Mouse (Mus musculus) C2C12 (cell line): ENCODE measurements around the gene Pard3b.

Experiments
- CTCF ChIP-seq: IDR thresholded peaks from one replicate; pipeline ENCODE4 v1.5.1; 2011; ENCODE audit not compliant: control insufficient read depth, insufficient read depth, insufficient read length
- USF1 ChIP-seq: IDR thresholded peaks from one replicate; pipeline ENCODE4 v1.6.1; 2011; ENCODE audit warnings: low read depth, mild to moderate bottlenecking, control low read depth, moderate library complexity

DNA sequence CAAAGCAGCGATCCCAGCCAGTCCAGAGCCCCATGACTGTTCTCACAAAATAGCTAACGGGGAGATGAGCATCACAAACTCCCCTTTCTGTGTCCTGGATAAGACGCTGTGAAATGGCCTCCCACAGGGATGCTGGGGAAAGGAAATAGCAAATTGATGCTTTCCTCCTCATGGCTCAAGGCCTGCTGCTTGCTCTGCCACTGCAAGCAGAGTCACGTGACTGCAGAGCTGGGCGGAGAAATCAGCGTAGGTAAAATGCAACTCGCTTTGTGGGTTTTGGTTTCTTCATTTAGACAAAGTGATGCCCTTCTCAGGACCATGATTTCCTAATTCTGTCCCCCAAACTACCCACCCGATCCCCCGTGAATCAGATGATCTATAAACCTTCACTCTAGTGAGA is 797.2 kb downstream of the Pard3b start:
- TF ChIP-seq USF1 (no peak), CTCF (no peak)
